Mouse (Mus musculus) bone marrow macrophage, adult 2 months (primary cell): Measurements from ENCODE around the gene Rcan1.

Experiments used
- CTCF ChIP-seq: IDR thresholded peaks from 2 replicates; pipeline ENCODE4 v1.5.1; 2012; ENCODE audit warnings: low read depth, mild to moderate bottlenecking, low read length, moderate library complexity
- POLR2A ChIP-seq: IDR thresholded peaks from 2 replicates; pipeline ENCODE4 v1.6.1; 2012; ENCODE audit warnings: mild to moderate bottlenecking, low read depth, low read length, borderline replicate concordance

DNA sequence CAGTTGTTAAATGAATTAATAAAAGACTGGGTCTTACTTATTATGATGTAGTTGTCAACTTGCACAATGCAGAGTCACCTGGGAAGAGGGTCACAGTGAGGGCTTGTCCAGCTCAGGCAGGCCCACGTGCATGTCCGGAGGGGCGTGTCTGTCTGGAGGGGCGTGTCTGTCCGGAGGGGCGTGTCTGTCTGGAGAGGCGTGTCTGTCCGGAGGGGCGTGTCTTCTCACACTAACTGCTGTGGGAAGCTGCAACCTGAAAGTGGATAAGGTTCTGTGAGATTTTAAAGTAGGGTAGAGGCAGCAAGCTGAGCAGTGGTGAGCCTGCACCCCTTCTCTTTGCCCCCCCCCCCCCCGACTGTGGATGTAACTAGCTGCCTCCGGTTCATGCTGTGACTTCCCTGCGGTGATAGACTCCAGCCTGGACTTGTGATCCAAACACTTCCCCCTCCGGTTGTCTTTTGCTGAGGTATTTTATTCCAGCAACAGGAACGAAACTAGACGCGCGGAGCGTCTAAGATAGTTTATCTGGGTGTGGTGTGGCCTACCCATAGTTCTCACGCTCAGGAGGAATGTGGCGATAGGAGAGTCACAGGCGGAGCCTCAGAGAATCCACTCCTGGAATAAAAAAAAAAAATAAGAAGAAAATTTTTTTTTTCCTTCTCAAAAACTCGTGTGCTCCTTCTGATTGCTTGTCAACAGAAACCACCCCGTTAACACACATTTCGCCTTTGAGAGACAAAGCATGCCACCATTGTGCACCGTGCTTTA, 4.6 kb upstream of the Rcan1 start:
- TF ChIP-seq CTCF (no peak), POLR2A (no peak)
